Mouse (Mus musculus) limb, embryonic 11.5 days (tissue): ENCODE data around the gene Plvap. TPM values are rescaled to one million over a fixed set of nuclear protein-coding genes. Genes with fewer than 3 reads are reported as not detected.

Experiments used
- ATAC-seq: fragments of 200-750 bp; cut with Nextera tagmentation; 2 replicates; pipeline ENCODE4 v1.8.0; 2017; ENCODE audit warnings: low read depth; ENCODE audit not compliant: insufficient number of reproducible peaks, low FRiP score, low TSS enrichment
- DNase-seq: peaks from one replicate; pipeline ENCODE4 v3.0.0-alpha.2; 2015; ENCODE audit warnings: low spot score
- H3K27ac ChIP-seq: fragments of 300-500 bp; sonication (generic); replicated peaks from 2 replicates; pipeline ENCODE4 v1.5.1; 2014; ENCODE audit warnings: low read depth, mild to moderate bottlenecking, low read length
- H3K27me3 ChIP-seq: fragments of 300-500 bp; sonication (generic); 2 replicates; pipeline ENCODE4 v1.6.1; 2014; ENCODE audit warnings: mild to moderate bottlenecking, low read length, mixed read lengths; ENCODE audit not compliant: control insufficient read depth, insufficient read depth
- H3K36me3 ChIP-seq: fragments of 300-500 bp; sonication (generic); 2 replicates; pipeline ENCODE4 v1.6.1; 2014; ENCODE audit warnings: mild to moderate bottlenecking, low read length, moderate library complexity, mixed read lengths; ENCODE audit not compliant: control insufficient read depth, insufficient read depth
- H3K4me1 ChIP-seq: fragments of 300-500 bp; sonication (generic); 2 replicates; pipeline ENCODE4 v1.6.1; 2014; ENCODE audit warnings: low read length, mixed read lengths; ENCODE audit not compliant: control insufficient read depth, insufficient read depth
- H3K4me2 ChIP-seq: fragments of 300-500 bp; sonication (generic); 2 replicates; pipeline ENCODE4 v1.6.1; 2014; ENCODE audit warnings: low read depth, mild to moderate bottlenecking, moderate library complexity; ENCODE audit not compliant: severe bottlenecking
- H3K4me3 ChIP-seq: fragments of 300-500 bp; sonication (generic); 2 replicates; pipeline ENCODE4 v1.5.1; 2014; ENCODE audit warnings: low read depth, low read length
- H3K9ac ChIP-seq: fragments of 300-500 bp; sonication (generic); 2 replicates; pipeline ENCODE4 v1.6.1; 2014; ENCODE audit warnings: mild to moderate bottlenecking, low read length
- H3K9me3 ChIP-seq: fragments of 300-500 bp; sonication (generic); 2 replicates; pipeline ENCODE4 v1.6.1; 2016; ENCODE audit warnings: low read length; ENCODE audit not compliant: control insufficient read depth
- WGBS: fragments of 180-500 bp; shearing (Covaris S2); extraction: QIAGEN DNeasy Blood & Tissue Kit; methylation state at CpG from one replicate; pipeline ENCODE4 v1.1.7; 2014; 5-methylcytosine and 5-hydroxymethylcytosine counted together
- polyA plus RNA-seq: library from polyadenylated mRNA; unstranded; fragments of >200 nt; fragmentation: Nextera tagmentation; extraction: Ambion mirVana; gene quantifications from 2 replicates; pipeline ENCODE4 v1.2.1, GENCODE M21; 2014

The Plvap gene
- polyA plus RNA-seq, 1 experiment from 2014 or later, result 58.2 TPM

- Histone ChIP-seq H3K27me3 (no peaks in the 10 kb centered on the region), H3K9ac (peak overlapping the region; percentile 70), H3K27ac (peak overlapping the region; percentile 75; the same call in 1 of the 2 replicates), H3K4me2 (peak overlapping the region; percentile 91), H3K4me1 (peaks cover 12% of the 10 kb centered on the region; the same call in 1 of the 2 replicates), H3K9me3 (no peaks in the 10 kb centered on the region), H3K36me3 (peaks cover 12% of the 10 kb centered on the region; the same call in 1 of the 2 replicates), H3K4me3 (peak overlapping the region; percentile 51)
- DNase-seq (peak; percentile 44), ATAC-seq (peak; percentile 12; the same call in 1 of the 2 replicates)
- WGBS, result 25% methylated on average over 4 of the region's 4 CpGs
These were observed 35.9 kb downstream of the Plvap start for GRCm38 (mm10) chr8:71475702-71476075.

GRCm38 (mm10) chr8:71474785-71475701, 36.5 kb downstream of the Plvap start:
- peaks cover 16% of the 10 kb centered on the region; the same call in 1 of the 2 replicates for H3K4me1 ChIP-seq
- no peaks in the 10 kb centered on the region for H3K9me3 ChIP-seq
- H3K4me2 ChIP-seq, result no peak overlapping the region
- ATAC-seq (no peak), DNase-seq (no peak)
- no peak overlapping the region for H3K9ac ChIP-seq
- no peak overlapping the region for H3K27ac ChIP-seq
- WGBS, result 89% methylated on average over 25 of the region's 25 CpGs
- peaks cover 12% of the 10 kb centered on the region; the same call in 1 of the 2 replicates for H3K36me3 ChIP-seq
- H3K4me3 ChIP-seq, result peak overlapping the region; percentile 51; the same call in 1 of the 2 replicates
- H3K27me3 ChIP-seq, result no peaks in the 10 kb centered on the region

- Histone ChIP-seq H3K9ac (no peak overlapping the region), H3K36me3 (peaks cover 12% of the 10 kb centered on the region; the same call in 1 of the 2 replicates), H3K4me2 (no peak overlapping the region), H3K27ac (no peak overlapping the region), H3K27me3 (no peaks in the 10 kb centered on the region), H3K9me3 (no peaks in the 10 kb centered on the region; the same call in 1 of the 2 replicates), H3K4me3 (no peak overlapping the region), H3K4me1 (peaks cover 16% of the 10 kb centered on the region; the same call in 1 of the 2 replicates)
- WGBS, result 96% methylated on average over 18 of the region's 18 CpGs
- ATAC-seq, result no peak
- DNase-seq, result no peak
These were observed 37.2 kb downstream of the Plvap start for GRCm38 (mm10) chr8:71474344-71474743.

- no peak overlapping the region for H3K27ac ChIP-seq
- H3K36me3 ChIP-seq, result peaks cover 12% of the 10 kb centered on the region; the same call in 1 of the 2 replicates
- peaks cover 16% of the 10 kb centered on the region; the same call in 1 of the 2 replicates for H3K4me1 ChIP-seq
- no peaks in the 10 kb centered on the region; the same call in 1 of the 2 replicates for H3K9me3 ChIP-seq
- no peak for DNase-seq
- H3K27me3 ChIP-seq, result no peaks in the 10 kb centered on the region
- no peak overlapping the region for H3K4me3 ChIP-seq
- no peak overlapping the region for H3K4me2 ChIP-seq
- no peak overlapping the region for H3K9ac ChIP-seq
- ATAC-seq, result no peak
- WGBS, result 88% methylated on average over 8 of the region's 8 CpGs
These were observed 38.8 kb downstream of the Plvap start for GRCm38 (mm10) chr8:71472601-71473386.

GRCm38 (mm10) chr8:71471861-71472260, 39.7 kb downstream of the Plvap start:
- 95% methylated on average over 17 of the region's 17 CpGs for WGBS
- Histone ChIP-seq H3K9me3 (no peaks in the 10 kb centered on the region; the same call in 1 of the 2 replicates), H3K9ac (no peak overlapping the region), H3K27me3 (no peaks in the 10 kb centered on the region), H3K4me2 (no peak overlapping the region), H3K36me3 (peaks cover 12% of the 10 kb centered on the region; the same call in 1 of the 2 replicates), H3K4me3 (no peak overlapping the region), H3K4me1 (peaks cover 9% of the 10 kb centered on the region; the same call in 1 of the 2 replicates), H3K27ac (no peak overlapping the region)
- no peak for ATAC-seq
- DNase-seq, result no peak

GRCm38 (mm10) chr8:71470913-71471255, 40.7 kb downstream of the Plvap start:
- no peaks in the 10 kb centered on the region; the same call in 1 of the 2 replicates for H3K9me3 ChIP-seq
- DNase-seq (no peak), ATAC-seq (no peak)
- H3K9ac ChIP-seq, result no peak overlapping the region; the same call in 1 of the 2 replicates
- WGBS, result 82% methylated on average over 5 of the region's 5 CpGs
- H3K4me1 ChIP-seq, result peaks cover 7% of the 10 kb centered on the region; the same call in 1 of the 2 replicates
- H3K4me2 ChIP-seq, result no peak overlapping the region
- H3K27ac ChIP-seq, result no peak overlapping the region
- no peak overlapping the region for H3K4me3 ChIP-seq
- peaks cover 12% of the 10 kb centered on the region; the same call in 1 of the 2 replicates for H3K36me3 ChIP-seq
- H3K27me3 ChIP-seq, result no peaks in the 10 kb centered on the region

GRCm38 (mm10) chr8:71470146-71470912, 41.2 kb downstream of the Plvap start:
- 87% methylated on average over 3 of the region's 3 CpGs for WGBS
- peaks cover 12% of the 10 kb centered on the region; the same call in 1 of the 2 replicates for H3K36me3 ChIP-seq

More at GRCm38 (mm10) chr8:71470146-71470912, 41.2 kb downstream of the Plvap start:
- no peak for DNase-seq
- H3K4me3 ChIP-seq, result peak overlapping the region; percentile 92; the same call in 1 of the 2 replicates
- no peak overlapping the region for H3K27ac ChIP-seq
- H3K9ac ChIP-seq, result peak overlapping the region; percentile 60
- H3K27me3 ChIP-seq, result no peaks in the 10 kb centered on the region
- no peak for ATAC-seq
- H3K4me1 ChIP-seq, result 0 out of 2 replicates have a peak, but pooled peaks cover 3% of the 10 kb centered on the region
- no peaks in the 10 kb centered on the region; the same call in 1 of the 2 replicates for H3K9me3 ChIP-seq
- peak overlapping the region; percentile 85 for H3K4me2 ChIP-seq
